Mouse (Mus musculus): ENCODE measurements at regions not wholly inside any gene's neighbourhood (a gene's known extent, or its start where the extent isn't known, plus 50 kb on each side); places are given as distances from the start of the nearest gene placed in this dataset.

DNA sequence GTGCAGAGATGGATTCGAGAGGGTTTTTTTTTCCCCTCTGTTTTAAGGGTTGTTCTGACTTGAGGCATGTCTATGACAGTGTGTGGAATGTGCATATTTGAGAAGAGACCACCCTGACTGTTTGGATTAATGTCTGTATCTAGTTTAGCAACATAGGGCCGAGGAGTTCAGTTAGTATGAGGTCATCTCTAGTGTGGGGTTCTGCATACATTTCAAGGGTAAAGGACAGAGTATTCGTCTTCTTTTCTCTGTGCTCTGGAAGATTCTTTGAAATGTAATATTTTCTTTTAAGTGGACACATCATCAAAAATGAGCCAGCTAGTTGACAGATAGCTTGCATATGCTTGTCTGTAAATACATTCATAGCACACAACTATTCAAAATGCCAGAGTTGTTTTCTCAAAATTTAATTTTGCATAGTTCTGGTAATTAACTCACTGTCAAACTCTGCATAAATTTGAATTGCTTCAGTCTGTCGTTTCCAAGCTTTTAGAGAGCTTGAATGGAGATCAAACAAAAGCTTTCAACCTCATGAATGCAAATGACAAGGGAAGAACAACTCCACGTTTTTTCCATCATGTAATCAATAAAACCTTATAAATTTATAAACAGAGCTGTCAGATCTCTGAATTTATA is 415.5 kb downstream of the Adamts20 start:
- no peak for DNase-seq

DNA sequence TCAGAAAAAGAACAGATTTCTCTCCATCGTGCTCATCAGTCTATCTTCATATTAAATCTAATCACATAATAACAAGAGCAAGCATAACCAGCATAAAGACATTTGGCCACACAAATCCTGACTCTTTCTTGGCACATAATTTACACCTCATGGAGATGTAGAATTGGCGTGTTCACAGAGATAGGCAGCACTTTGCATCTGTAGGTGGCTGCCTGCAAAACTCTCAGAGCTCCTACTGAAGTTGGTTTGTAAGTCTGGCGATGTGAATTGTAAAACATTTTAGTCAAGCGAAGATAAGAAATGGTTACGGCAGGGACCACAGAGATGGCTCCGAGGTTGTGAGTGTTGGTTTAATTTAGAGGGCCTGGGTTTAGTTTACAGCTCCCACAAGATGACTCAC is 419.0 kb downstream of the Adamts20 start:
- DNase-seq: no peak

DNA sequence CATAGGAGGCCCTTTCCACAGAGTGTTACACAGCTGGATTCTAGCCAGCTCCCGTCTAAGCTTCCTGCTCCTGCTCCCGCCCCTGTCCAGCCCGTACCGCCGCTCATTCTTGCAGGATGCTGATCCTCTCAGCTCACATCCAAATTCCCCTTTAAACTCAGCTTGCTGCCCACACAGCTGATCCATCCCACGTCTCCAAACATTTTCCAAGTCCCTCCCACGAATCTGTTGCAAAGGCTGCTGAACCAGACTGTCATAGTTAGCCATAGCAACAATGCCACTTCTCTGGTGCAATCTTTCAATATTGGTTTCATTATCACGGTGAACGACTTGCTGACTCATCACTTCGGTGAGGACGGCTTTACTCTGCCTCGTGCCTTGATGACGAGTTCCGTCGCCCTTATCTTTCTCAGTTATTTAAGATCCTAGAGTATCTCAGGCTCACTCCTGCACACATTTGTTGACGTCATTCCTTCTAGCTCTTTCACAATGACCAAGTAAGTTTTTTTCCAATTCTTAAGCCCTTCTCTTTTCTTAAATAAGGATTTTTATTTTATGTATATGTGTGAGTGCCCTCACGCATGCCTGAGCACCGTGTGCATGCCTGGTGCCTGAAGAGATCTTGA is 420.0 kb downstream of the Adamts20 start:
- peak; percentile 53 to 57 for DNase-seq

DNA sequence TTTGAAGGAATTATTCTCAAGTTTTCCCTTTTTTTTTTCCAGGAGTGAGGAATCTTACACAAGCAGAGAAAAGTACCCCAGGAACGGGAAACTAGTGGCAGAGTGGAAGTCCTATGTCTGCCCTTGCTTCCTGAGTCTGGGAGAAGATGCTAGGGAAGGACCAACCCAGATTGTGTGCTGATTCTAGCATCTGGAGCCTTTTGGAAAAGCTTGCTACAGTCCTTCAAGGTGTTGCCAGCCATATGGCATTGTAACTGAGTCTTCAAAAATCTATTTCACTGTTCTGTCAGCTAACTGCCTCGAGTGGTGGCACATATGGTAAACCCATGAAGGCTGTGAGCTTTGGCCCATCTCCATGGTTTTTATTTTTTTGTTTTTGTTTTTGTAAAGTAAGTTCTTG is 432.3 kb downstream of the Adamts20 start:
- DNase-seq: no peak

DNA sequence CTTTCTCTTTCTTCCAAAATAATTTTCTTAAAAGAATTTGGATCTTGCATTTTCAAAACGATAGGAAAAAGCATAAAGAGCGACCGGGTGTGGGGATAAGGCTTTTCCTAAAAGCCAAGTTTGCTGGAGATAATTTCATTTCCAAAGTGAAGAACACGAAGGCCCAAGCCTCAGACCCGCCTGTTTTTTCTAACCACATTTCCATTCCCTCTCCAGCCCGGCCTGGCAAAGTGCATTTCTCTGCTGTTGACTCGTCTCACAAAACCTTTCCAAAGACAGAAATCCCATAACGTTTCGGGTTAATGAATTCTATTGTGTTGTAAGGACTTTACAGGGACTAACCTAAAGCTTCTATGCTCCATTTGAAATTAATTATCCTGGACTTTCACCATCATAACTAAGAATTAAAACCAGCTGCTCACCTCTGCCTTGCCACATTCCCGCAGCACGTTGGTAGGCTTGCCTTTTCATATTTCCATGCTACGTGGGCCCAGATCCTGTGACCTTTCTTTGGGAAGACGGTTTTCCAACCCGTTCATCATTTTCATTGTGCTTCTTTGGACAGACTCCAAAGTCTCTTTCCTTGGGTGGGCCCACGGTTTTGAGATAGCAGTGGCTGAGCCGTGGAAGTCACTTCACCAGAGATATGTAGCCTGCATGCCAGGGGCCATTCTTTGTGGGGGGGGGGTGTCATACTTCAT is 430.5 kb upstream of the Prickle1 start:
- DNase-seq: no peak

DNA sequence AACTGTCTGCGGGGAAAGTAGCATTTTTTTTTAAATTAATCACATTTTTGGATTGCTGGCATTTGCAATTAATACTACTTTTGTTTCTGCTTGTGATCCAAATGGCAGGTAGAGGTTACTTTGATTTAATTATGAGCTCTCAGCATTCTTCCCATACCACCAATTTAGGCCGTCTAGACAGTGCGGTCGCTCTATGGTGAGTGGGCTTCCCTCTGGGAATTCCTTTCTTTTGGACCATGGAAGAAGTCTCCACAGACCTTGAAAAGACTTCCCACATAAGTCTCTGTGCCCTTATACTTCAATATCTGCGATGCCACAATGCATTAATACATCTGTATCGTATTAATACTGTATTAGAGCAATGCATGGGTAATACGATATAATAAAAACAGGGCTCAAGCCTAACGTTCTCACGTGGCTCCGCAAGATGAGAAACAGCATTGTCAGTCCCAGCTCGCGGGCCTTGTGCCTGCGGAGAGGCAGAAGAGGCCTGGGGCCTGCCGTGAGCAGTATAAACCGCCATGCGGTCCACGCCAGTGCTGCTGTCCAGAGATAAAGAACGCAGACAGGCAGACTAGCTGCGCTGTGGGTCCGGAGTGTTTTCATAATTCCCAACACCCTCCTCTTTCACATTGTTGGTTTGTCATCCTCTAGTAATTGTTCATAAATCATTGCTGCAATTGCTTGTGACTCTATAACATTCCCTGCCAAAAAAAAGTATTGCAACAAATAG is 429.7 kb upstream of the Prickle1 start:
- DNase-seq: no peak

DNA sequence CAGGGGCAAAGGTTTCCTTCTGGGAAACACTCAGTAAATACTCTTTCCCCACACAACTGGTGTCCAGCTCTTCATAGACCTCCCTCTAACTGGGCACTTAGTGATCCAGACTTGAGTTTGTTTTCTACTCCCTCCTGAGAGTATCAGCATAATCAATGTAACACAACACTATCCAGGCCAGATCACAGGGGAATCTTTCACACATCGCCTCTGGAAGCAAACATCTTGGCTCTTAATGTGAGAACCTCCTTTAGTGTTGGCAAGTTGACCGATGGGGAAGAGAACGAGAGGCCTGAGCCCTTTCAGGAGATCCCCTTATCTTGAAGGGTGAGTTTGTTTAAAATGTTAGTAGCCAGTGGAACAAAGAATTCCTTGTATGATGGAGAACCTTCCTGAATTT is 429.1 kb upstream of the Prickle1 start:
- no peak for DNase-seq

DNA sequence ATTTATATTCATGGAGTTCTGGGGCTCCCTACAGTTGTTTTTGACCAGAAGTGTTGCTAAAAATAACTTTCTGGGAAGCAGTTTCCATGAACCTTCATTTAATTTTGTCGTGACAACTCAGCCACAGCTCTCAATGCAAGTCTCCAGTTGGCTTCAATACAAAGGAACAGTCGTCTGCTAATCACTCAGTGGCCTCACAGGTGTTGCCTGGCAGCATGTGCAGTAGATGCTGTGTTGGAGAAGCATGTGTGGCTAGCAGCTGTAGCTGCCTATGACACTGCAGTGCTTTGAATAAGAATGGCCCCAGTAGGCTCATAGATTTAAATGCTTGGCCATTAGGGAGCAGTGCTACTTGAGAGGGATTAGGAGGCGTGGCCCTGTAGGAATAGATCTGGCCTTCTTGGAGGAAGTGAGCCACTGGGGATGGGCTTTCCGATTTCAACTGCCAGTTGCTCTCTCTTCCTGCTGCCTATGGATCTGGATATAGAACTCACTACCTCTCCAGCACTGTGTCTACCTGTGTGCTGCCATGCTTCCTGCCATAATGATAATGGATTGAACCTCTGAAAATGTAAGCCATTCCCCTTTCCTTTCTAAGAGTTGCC is 428.5 kb upstream of the Prickle1 start:
- DNase-seq: peak in 1 of 2 experiments; percentile 12

DNA sequence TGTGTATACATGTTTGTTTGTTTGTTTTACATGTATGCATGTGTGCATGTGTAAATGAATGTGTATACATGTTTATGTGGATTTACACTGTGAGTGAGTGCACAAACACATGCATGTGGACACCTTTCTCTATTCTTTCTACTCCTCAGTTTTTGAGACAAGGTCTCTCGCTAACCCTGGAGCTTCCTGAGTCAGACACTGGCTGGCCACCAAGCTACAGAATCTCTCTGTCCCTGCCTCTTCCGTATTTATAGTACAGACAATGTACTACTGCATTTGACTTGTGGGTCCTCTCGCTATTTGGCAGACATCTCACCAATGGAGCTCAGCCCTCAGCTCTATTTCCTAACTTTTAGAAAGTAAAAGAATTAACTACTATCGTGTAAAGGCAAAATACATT is 427.8 kb upstream of the Prickle1 start:
- DNase-seq: no peak

DNA sequence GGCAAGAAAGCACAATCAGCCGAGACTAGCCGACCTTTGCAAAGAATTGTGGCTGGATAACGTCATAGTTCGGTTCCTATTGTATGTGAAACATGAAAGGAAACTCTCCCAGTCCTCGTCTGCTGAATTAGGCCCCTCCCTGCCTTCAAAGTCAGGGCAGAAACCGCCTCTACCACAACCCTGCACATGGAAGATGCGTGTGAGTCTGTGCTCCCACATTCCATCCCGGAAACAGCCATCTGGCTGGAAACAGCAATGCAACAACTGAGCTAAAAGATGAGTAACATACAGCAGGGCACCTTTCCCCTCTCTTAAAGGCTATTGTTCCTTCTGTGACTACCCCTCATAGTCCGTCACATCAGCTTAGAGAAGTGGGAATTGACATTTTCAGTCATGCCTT is 422.1 kb upstream of the Prickle1 start:
- DNase-seq: no peak

DNA sequence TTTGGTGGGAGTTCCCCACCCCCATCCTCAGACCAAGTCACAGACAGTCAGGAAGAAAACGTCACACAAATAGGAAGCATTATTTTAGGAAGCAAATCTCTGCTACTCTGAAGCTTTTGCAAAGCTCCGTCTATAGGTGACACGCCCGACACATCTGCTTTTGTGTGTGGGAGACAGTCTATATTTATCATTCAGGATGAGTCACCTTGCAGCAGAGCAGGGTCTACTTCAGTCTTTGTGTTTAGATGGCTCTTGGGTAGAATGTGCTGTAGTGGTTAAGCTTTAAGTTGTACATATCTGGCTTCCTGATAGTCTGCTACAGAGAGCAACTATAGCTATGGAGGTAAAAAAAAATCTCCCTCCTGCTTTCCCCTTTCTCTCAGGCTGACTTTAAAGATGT is 415.8 kb upstream of the Prickle1 start:
- DNase-seq: no peak

DNA sequence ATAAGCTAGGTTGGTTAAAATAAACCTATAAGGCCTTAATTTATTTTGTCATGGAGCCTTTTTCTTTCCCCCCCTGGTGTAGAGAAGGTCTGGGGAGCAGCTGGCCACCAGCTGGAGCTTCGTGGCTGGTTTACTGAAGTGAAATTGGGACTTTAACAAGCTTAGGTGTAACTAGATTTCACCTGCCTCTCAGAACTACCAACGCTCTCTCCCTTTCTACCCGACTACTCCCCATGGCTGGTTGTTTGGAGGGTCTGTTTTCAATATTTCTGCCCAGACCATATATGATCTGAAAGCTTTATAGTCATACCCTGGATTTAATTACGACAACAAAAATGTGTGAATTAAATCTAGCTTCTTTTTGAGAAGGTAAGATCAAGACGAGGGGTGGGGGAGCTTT is 410.4 kb upstream of the Prickle1 start:
- DNase-seq: no peak

DNA sequence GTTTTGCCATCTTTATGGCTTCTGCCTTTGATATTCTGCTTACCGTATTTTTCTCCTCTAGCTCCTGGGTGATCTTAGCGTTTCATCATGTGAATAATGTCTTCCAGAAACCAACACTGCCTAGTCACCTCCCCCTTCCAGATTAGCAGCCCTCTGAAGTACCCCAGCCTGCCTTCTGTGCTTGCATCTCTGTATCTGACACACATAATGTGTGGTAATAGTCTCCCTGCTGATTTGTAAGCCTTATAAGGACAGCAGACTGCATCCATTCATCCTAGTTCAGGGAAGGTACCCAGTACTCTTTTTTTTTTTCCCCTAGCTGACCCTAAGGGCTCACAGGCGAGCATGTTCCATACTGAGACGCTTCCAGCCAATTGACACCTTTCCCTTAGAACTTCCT is 409.2 kb upstream of the Prickle1 start:
- no peak for DNase-seq

DNA sequence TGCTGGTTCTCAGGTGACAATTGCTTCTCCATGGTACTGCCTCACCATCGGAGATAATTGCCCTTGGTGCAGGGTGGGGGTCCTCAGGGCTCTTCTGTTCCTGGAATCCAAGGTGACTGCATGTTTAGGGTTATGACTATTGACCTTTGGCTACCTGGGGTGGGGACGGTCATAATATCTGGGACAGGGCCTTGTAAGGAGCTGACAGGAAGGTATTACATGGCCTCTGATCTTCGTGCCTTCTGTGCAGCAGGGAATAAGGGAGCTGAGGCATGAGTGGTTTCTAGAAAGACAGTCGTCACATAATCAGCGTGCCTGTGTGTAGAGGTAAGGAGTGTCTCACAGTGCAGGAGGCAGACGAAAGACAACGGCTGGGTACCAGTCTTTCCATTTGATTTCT is 407.5 kb upstream of the Prickle1 start:
- no peak for DNase-seq

DNA sequence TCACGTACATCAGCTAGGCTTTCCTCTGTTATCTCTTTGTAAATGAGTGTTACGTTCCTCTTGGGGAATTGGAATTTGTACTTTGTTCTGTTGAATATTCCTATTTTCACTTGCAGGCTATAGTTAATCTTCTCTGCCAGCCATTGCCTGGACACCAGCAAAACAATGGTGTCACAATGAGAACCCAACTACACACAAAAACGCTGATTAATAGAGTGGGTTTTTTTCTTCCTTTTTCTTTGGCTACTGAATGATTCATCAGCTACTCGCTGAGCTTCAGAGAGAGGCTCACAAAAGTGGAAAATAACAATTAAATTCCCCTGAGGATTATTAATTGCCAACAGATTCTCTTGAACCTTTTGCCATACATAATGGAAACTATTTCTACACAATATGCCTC is 398.9 kb upstream of the Prickle1 start:
- no peak for DNase-seq

DNA sequence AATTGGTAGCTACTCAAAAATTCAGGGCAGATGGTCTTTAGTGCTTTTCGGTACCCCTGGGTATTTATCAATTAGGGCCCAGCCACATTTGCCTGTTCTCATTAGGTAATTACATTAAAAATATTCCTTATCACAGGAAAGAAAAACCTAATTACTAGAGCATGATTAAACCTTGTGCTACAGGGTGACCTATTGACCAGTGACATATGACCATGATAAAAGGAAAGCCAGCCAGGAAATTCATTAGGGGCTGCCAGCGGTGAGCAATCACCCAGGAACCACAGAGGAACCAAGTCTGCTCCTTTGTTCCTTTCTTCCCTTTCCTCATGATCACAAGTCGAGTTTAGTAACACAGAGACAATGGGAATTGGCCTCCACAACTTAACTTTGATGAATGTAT is 394.4 kb upstream of the Prickle1 start:
- DNase-seq: no peak

DNA sequence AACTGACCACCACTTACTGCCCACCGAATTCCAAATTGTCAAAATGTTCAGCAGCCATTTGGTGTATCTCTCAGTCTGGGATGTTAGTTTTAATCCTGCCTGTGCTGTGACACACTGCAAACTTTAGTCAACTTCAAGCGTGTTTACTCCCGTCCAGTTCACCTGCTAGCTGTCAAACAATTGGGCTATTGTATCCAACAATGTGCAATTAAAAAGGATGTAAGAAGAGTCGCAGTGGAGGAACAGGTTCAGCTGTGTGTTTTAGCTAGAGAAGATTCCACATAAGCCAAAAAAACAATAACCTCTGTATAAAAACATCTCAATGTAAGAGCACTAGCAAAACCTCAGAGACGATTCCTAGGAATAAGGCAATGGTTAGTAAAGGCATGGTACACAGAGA is 392.7 kb upstream of the Prickle1 start:
- DNase-seq: no peak

DNA sequence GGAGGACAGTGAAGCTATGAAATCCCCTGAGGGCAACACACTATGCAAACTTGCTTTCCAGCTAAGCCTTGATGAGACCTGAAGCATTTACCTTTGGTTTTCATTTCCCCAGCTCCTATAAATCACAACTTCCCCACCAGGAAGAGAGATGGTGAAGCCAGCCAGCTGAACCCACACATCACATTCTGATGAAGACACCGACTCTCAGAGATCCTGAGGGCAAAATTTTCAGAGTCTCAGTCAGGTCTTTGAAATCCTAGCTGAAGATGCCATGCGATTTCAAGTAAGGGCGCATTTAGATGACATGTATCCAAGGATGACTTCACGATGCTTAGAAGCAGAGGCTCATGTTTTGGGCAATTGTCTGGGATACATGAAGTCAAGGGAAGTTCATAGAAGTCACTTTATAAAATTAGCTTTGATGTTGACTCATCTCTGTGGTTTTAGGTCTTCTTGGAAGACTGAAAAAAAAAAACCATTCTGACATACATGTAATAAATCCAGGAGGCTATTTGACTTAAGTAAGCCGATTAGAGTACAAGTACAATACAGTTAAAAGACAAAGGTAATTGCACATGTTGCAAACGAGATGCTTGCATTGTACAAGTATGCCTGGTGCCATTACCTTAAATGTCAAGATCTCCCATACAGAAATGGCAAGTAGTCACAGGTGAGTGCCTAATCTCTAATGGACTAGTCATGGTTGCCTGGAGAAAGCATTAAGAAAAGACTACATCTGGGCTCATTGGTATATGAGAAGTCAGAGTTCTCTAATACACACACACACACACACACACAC is 391.1 kb upstream of the Prickle1 start:
- DNase-seq: no peak

DNA sequence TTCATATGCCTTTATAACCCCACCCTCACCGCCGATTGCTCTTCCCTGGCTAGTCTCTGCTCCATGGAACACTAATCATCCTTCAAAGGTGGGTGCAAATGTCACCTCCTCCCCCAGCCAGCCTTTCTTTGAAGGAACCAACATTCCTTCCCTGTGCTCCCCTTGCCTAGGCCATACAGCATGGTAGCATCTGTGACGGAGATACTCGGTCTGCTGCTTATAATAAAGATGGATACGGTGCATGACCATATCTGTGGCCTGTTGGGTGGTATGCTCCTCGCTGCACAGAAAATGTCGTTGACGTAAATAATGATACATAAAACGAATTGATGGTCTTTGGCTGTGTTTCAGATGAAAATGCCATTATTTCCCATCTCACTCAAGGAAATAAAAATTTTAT is 386.4 kb upstream of the Prickle1 start:
- no peak for DNase-seq

DNA sequence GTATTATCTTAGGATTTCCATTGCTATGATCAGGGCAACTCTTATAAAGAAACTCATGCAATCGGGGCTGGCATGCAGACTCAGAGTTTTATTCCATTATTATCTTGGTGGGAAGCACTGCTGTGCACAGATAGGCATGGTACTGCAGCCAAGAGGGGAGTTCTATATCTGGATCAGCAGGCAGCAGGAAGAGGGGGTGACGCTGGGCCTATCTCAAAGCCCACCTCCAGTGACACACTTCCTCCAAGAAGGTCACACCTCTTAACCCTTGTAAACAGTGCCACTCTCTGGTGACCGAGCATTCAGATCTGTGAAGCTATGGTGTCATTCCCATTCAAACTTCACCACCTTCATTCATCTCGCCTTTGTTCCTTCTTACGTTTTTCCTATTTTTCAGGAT is 381.8 kb upstream of the Prickle1 start:
- DNase-seq: peak; percentile 19 to 23

DNA sequence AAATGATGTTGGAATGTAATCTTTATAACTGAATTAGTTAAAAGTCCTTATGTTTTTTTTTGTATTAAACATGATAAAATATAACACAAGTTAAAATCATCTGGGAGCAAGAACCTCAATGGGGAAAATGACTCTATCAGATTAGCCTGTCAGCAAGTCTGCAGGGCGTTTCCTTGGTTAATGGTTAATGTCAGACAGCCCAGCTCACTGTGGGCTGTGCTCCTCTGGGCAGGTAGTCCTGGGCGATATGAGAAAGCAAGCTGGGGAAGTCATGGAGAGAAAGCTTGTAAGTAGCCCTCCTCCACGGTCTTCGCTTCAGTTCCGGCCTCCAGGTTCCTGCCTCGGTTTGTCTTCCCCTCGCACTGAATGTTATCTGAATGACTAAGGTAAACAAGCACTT is 379.0 kb upstream of the Prickle1 start:
- DNase-seq: no peak

DNA sequence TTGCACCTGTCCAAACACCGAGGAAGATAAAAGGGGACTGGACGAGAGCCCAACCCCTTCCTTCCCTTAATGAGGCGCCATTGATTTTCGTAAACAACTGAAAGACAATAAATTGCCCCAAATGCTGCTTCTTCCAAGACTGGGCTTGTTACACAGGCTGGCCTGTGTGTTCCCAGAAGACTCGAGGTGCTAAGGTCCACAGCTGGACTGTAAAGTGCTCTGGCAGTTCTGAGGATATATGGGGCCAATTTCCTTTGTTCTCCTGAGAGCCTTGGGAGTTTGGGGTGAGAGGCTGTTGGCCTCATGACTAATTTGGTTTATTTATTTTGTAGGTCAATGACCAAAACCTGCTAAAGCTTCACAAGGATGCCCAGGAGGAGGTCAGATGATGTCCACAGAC is 377.3 kb upstream of the Prickle1 start:
- DNase-seq: no peak

DNA sequence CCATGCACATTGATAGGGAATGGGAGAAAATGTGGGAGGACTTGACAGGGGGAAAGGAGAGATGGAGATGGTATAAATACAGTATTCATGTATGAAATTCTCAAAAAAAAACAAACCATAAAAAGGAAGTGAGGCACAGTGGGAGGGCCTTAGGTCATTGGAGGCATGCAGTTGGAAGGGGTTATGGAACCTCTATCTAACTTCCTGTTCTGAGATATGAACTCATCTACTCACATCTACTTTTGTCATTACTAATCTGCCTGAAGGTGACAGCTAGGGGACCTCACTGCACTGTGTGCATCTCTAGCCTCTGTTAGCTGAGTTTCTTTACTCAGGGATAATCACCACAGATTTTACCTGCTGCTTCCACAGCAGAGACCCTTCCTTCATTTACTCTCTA is 366.3 kb upstream of the Prickle1 start:
- no peak for DNase-seq
